In genomic region chr13:91421387-91421949, GRCm38 (mm10) we compare ENCODE assay signal across 8 mouse cellular contexts. TPM values are rescaled to one million over a fixed set of nuclear protein-coding genes. Genes with fewer than 3 reads are reported as not detected.
DNase-seq lines count a peak whose midpoint lies in the region; ATAC-seq and TF ChIP-seq lines count a peak whose summit lies in the region.

No protein-coding gene starts in this region.

- peaks cover 15% of the 10 kb centered on the region for H3K4me1 ChIP-seq in embryonic facial prominence, embryonic 12.5 days
- H3K4me1 ChIP-seq in heart, embryonic 12.5 days (replicated peaks): peaks cover 9% of the 10 kb centered on the region
- H3K4me1 ChIP-seq in kidney, embryonic 16.5 days (ENCODE audit: insufficient read depth, low read length): peaks cover 10% of the 10 kb centered on the region
- no peaks in the 10 kb centered on the region for H3K4me1 ChIP-seq in lung, embryonic 14.5 days (ENCODE audit: insufficient read depth)

- peak; percentile 15 for DNase-seq in left cerebral cortex, adult 11 months (ENCODE audit: low spot score)
- DNase-seq in left cerebral cortex, adult 8-10 months (ENCODE audit: low spot score in 2 of 2): no peak
- DNase-seq in lung, embryonic 14.5 days: peak; percentile 91
- peak; percentile 52 for DNase-seq in ovary, postnatal 36 days (ENCODE audit: low spot score)

- H3K9ac ChIP-seq in embryonic facial prominence, embryonic 12.5 days: no peak overlapping the region
- no peak overlapping the region for H3K9ac ChIP-seq in heart, embryonic 12.5 days
- no peak overlapping the region for H3K9ac ChIP-seq in kidney, embryonic 16.5 days (replicated peaks; ENCODE audit: low read length)
- no peak overlapping the region for H3K9ac ChIP-seq in lung, embryonic 14.5 days

- TF ChIP-seq CTCF in lung, embryonic 14.5 days (IDR thresholded peaks at IDR 0.05; ENCODE audit: low read depth): no peak

- peak overlapping the region; percentile 41 for H3K27ac ChIP-seq in embryonic facial prominence, embryonic 12.5 days
- H3K27ac ChIP-seq in heart, embryonic 12.5 days (ENCODE audit: poor library complexity, severe bottlenecking): no peak overlapping the region
- H3K27ac ChIP-seq in kidney, embryonic 16.5 days (ENCODE audit: low read length): no peak overlapping the region
- H3K27ac ChIP-seq in lung, embryonic 14.5 days (ENCODE audit: low read depth): no peak overlapping the region; the same call in 1 of the 2 replicates

- H3K9me3 ChIP-seq in embryonic facial prominence, embryonic 12.5 days: no peaks in the 10 kb centered on the region
- no peaks in the 10 kb centered on the region for H3K9me3 ChIP-seq in heart, embryonic 12.5 days (replicated peaks)
- no peaks in the 10 kb centered on the region for H3K9me3 ChIP-seq in kidney, embryonic 16.5 days (ENCODE audit: low read length)
- no peaks in the 10 kb centered on the region for H3K9me3 ChIP-seq in lung, embryonic 14.5 days (ENCODE audit: low read depth, low read length)

- WGBS in embryonic facial prominence, embryonic 12.5 days: 20% methylated on average over 9 of the region's 9 CpGs
- WGBS in heart, embryonic 12.5 days: 20% methylated on average over 9 of the region's 9 CpGs
- WGBS in kidney, embryonic 16.5 days: 14% methylated on average over 9 of the region's 9 CpGs
- WGBS in lung, embryonic 14.5 days: 12% methylated on average over 9 of the region's 9 CpGs

- ATAC-seq in embryonic facial prominence, embryonic 12.5 days (ENCODE audit: insufficient number of reproducible peaks, insufficient read depth, low FRiP score, low TSS enrichment): no peak
- ATAC-seq in heart, embryonic 12.5 days (ENCODE audit: insufficient number of reproducible peaks, low FRiP score): no peak
- ATAC-seq in kidney, embryonic 16.5 days (ENCODE audit: low FRiP score, low TSS enrichment): no peak; the same call in 1 of the 2 replicates
- ATAC-seq in lung, embryonic 14.5 days (ENCODE audit: insufficient read depth): peak; percentile 71
- no peak for ATAC-seq in inflammation-experienced regulatory T-cells, adult 6 months

- no peaks in the 10 kb centered on the region for H3K27me3 ChIP-seq in embryonic facial prominence, embryonic 12.5 days
- H3K27me3 ChIP-seq in heart, embryonic 12.5 days (replicated peaks): no peaks in the 10 kb centered on the region; the same call in 1 of the 2 replicates
- H3K27me3 ChIP-seq in kidney, embryonic 16.5 days (ENCODE audit: insufficient read depth, low read length): no peaks in the 10 kb centered on the region
- no peaks in the 10 kb centered on the region for H3K27me3 ChIP-seq in lung, embryonic 14.5 days (ENCODE audit: insufficient read depth, low read length)

- no peak overlapping the region for H3K4me3 ChIP-seq in embryonic facial prominence, embryonic 12.5 days
- no peak overlapping the region for H3K4me3 ChIP-seq in heart, embryonic 12.5 days
- peak overlapping the region; percentile 11; the same call in 1 of the 2 replicates for H3K4me3 ChIP-seq in kidney, embryonic 16.5 days (ENCODE audit: low read length)
- H3K4me3 ChIP-seq in lung, embryonic 14.5 days (ENCODE audit: low read depth, low read length): no peak overlapping the region

- peak overlapping the region; percentile 13; the same call in 1 of the 2 replicates for H3K4me2 ChIP-seq in embryonic facial prominence, embryonic 12.5 days (replicated peaks)
- peak overlapping the region; percentile 40 for H3K4me2 ChIP-seq in heart, embryonic 12.5 days
- H3K4me2 ChIP-seq in kidney, embryonic 16.5 days (replicated peaks; ENCODE audit: low read depth, low read length): peak overlapping the region; percentile 37
- peak overlapping the region; percentile 40 for H3K4me2 ChIP-seq in lung, embryonic 14.5 days

- H3K36me3 ChIP-seq in embryonic facial prominence, embryonic 12.5 days: no peaks in the 10 kb centered on the region
- H3K36me3 ChIP-seq in heart, embryonic 12.5 days: no peaks in the 10 kb centered on the region
- H3K36me3 ChIP-seq in kidney, embryonic 16.5 days (ENCODE audit: insufficient read depth, low read length): no peaks in the 10 kb centered on the region
- no peaks in the 10 kb centered on the region for H3K36me3 ChIP-seq in lung, embryonic 14.5 days (ENCODE audit: insufficient read depth)

RNA-seq across cellular contexts. Expression of gene Ssbp2, which starts 38.6 kb away (rescaled TPM):
- total RNA-seq in left cerebral cortex, adult 8-10 months (2022): 100 to 1,000 TPM; 145 to 156 (median 149) TPM
- 210 and 214 TPM in 2 replicates for polyA plus RNA-seq in embryonic facial prominence, embryonic 12.5 days (2016; fragmentation: Nextera tagmentation; extraction: Ambion mirVana)
- polyA plus RNA-seq in heart, embryonic 12.5 days (2016; fragmentation: Nextera tagmentation; extraction: Ambion mirVana): 78.6 and 79.0 TPM in 2 replicates
- 130 and 138 TPM in 2 replicates for polyA plus RNA-seq in kidney, embryonic 16.5 days (2015; fragmentation: Nextera tagmentation; extraction: Ambion mirVana)
- polyA plus RNA-seq in lung, embryonic 14.5 days (2014; fragmentation: Nextera tagmentation; extraction: Ambion mirVana): 95.0 and 95.7 TPM in 2 replicates
- 100 to 1,000 TPM in 2 of 3 experiments, 10 to 100 TPM in 1; 27.3 to 231 (median 181) TPM for polyA plus RNA-seq in inflammation-experienced regulatory T-cells, adult 6 months (2017; shearing (Covaris generic))

Comparison
In these comparisons a context has a peak if more than half of its experiments do, and no peak if none do; other contexts are left out.
1. DNase-seq: peak in left cerebral cortex, adult 11 months (single experiment), lung, embryonic 14.5 days (single experiment) and ovary, postnatal 36 days (single experiment); none in left cerebral cortex, adult 8-10 months (0 of 2).
2. Peak in every context shown above with its lines, with median percentiles within 50 percentile points of each other: H3K4me2 ChIP-seq.